Mouse (Mus musculus) bone marrow macrophage, adult 2 months (primary cell): ENCODE measurements around the gene Adh1.

ENCODE experiments used
- CTCF ChIP-seq: IDR thresholded peaks from 2 replicates; pipeline ENCODE4 v1.5.1; 2012; ENCODE audit warnings: low read depth, mild to moderate bottlenecking, low read length, moderate library complexity
- POLR2A ChIP-seq: IDR thresholded peaks from 2 replicates; pipeline ENCODE4 v1.6.1; 2012; ENCODE audit warnings: mild to moderate bottlenecking, low read depth, low read length, borderline replicate concordance

DNA sequence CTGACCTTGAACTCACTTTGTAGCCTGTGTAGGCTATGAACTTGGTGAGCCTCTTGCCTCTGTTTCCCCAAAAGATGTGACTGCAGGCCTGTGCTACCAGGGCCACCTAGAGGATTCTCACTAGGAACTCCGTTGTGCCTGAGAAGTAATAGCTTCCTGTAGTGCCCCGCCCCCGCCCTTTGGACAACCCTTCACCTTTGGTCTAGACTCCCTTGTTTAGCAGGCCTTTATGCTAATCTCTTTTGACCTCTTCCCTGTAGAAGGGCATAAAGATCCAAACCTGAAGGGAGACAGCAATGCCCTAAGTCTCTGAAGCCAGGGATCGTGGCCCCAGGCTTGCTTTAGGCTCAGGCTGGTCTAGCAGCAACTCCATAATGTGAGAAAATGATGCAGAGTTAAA lies 38.3 kb upstream of the Adh1 start:
- no peak for TF ChIP-seq CTCF
- TF ChIP-seq POLR2A = no peak
